7 mouse cellular contexts compared by ENCODE assay signal in the genomic region with DNA sequence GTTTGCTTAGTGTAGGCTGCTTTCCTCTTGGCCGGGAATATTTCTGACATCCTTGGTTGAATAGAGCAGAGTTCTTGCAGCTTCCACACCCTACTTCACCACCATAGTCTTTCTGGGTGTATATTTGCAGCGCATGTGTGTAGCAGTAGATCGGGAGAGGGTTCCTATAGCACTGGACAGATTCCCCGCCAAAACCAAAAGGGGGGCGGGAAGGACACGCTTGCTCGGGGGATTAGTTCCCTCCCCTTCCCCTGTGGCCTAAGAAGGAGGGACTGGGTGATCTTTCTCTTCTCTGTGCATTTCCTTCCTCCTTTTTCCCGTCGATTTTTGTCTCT. TPM values are rescaled to one million over a fixed set of nuclear protein-coding genes. Genes with fewer than 3 reads are reported as not detected.
A peak's percentile ranks its signal among the peaks of the same experiment; 100 is the strongest.
DNase-seq lines count a peak whose midpoint lies in the region; ATAC-seq and TF ChIP-seq lines count a peak whose summit lies in the region.

No protein-coding gene starts in this region.

- no peaks in the 10 kb centered on the region for H3K9me3 ChIP-seq in E14TG2a.4 (ENCODE audit: low read length)
- no peaks in the 10 kb centered on the region for H3K9me3 ChIP-seq in MEL (replicated peaks; ENCODE audit: insufficient read depth, low read length)
- H3K9me3 ChIP-seq in heart, postnatal 0 days (replicated peaks; ENCODE audit: control insufficient read depth, low read length) = no peaks in the 10 kb centered on the region

- no peak for TF ChIP-seq RAD21 in MEL (IDR thresholded peaks at IDR 0.05; ENCODE audit: low read depth, low read length)

- H3K4me3 ChIP-seq in E14TG2a.4 (replicated peaks; ENCODE audit: low read length) = peak overlapping the region; percentile 76
- peak overlapping the region; percentile 59 to 60 for H3K4me3 ChIP-seq in MEL (ENCODE audit: control insufficient read depth in 1 of 2, insufficient read depth in 1 of 2, low read depth in 2 of 2, low read length in 2 of 2)
- H3K4me3 ChIP-seq in heart, postnatal 0 days (ENCODE audit: low read depth, low read length) = peak overlapping the region; percentile 63

- WGBS in heart, postnatal 0 days = 5% methylated on average over 9 of the region's 9 CpGs

- peak overlapping the region; percentile 84 for H3K9ac ChIP-seq in MEL (ENCODE audit: control insufficient read depth, low read depth, low read length, poor library complexity, severe bottlenecking)
- H3K9ac ChIP-seq in heart, postnatal 0 days (replicated peaks; ENCODE audit: low read depth, low read length) = peak overlapping the region; percentile 48; the same call in 1 of the 2 replicates

- TF ChIP-seq POLR2A in MEL (IDR thresholded peaks at IDR 0.05; ENCODE audit: control insufficient read depth in 1 of 2, insufficient read depth in 1 of 2, low read depth in 1 of 2, low read length in 2 of 2, poor library complexity in 1 of 2) = no peak; a peak in 1 of 4 replicates

- peaks cover 66% of the 10 kb centered on the region for H3K79me2 ChIP-seq in MEL (ENCODE audit: control insufficient read depth, insufficient read depth, low read length, poor library complexity)

- no peak for TF ChIP-seq EP300 in MEL (IDR thresholded peaks at IDR 0.05; ENCODE audit: low read depth in 1 of 2, low read length in 2 of 2)
- TF ChIP-seq EP300 in heart, postnatal 0 days (IDR thresholded peaks at IDR 0.05; ENCODE audit: low read depth) = no peak

- no peak for ATAC-seq in heart, postnatal 0 days (ENCODE audit: insufficient read depth, low read depth)
- peak; percentile 33; the same call in 1 of the 2 replicates for ATAC-seq in megakaryocyte, adult 5-6 weeks (ENCODE audit: poor library complexity, severe bottlenecking)

- peak overlapping the region; percentile 84 for H3K4me2 ChIP-seq in heart, postnatal 0 days (ENCODE audit: low read depth, low read length)

- TF ChIP-seq CTCF in E14TG2a.4 (conservative IDR thresholded peaks at IDR 0.05; ENCODE audit: low read length) (no peak), MEL (IDR thresholded peaks at IDR 0.05 in 2 of 3, conservative IDR thresholded peaks at IDR 0.05 in 1 of 3; ENCODE audit: control insufficient read depth in 1 of 3, insufficient read depth in 1 of 3, low read depth in 2 of 3, low read length in 3 of 3, poor library complexity in 1 of 3, severe bottlenecking in 1 of 3) (no peak)
- no peak for TF ChIP-seq CTCF in heart, postnatal 0 days (IDR thresholded peaks at IDR 0.05; ENCODE audit: low read depth)

- peak; percentile 79 for DNase-seq in MEL (ENCODE audit: low read depth, low spot score)
- DNase-seq in heart, postnatal 0 days (ENCODE audit: low spot score) = no peak
- DNase-seq in ovary, postnatal 36 days (ENCODE audit: low spot score) = no peak
- no peak for DNase-seq in left cerebral cortex, adult 11 months (ENCODE audit: low spot score)
- DNase-seq in cerebellum, postnatal 36 days = no peak

- H3K36me3 ChIP-seq in E14TG2a.4 (ENCODE audit: insufficient read depth, low read length) (no peaks in the 10 kb centered on the region), MEL (ENCODE audit: control insufficient read depth in 1 of 2, insufficient read depth in 2 of 2, low read length in 2 of 2) (peaks cover 14 to 15% of the 10 kb centered on the region in 2 experiments)
- H3K36me3 ChIP-seq in heart, postnatal 0 days (replicated peaks; ENCODE audit: control insufficient read depth, insufficient read depth, low read length) = no peaks in the 10 kb centered on the region

- H3K4me1 ChIP-seq in E14TG2a.4 (replicated peaks; ENCODE audit: low read depth, low read length) = peaks cover 46% of the 10 kb centered on the region
- H3K4me1 ChIP-seq in MEL (ENCODE audit: control insufficient read depth in 1 of 2, insufficient read depth in 2 of 2, low read length in 2 of 2) = peaks cover 0 to 15% of the 10 kb centered on the region in 2 experiments; a peak in 3 of 4 replicates
- peaks cover 6% of the 10 kb centered on the region; the same call in 1 of the 2 replicates for H3K4me1 ChIP-seq in heart, postnatal 0 days (ENCODE audit: control insufficient read depth, insufficient read depth)

- peak overlapping the region; percentile 67 for H3K27ac ChIP-seq in MEL (ENCODE audit: control insufficient read depth, low read depth, low read length)
- no peak overlapping the region for H3K27ac ChIP-seq in heart, postnatal 0 days (ENCODE audit: low read depth)

- peaks cover 96% of the 10 kb centered on the region for H3K27me3 ChIP-seq in E14TG2a.4 (ENCODE audit: insufficient read depth, low read length)
- H3K27me3 ChIP-seq in MEL (ENCODE audit: control insufficient read depth in 1 of 2, insufficient read depth in 2 of 2, low read length in 2 of 2) = no peaks in the 10 kb centered on the region
- peaks cover 93% of the 10 kb centered on the region for H3K27me3 ChIP-seq in heart, postnatal 0 days (ENCODE audit: control insufficient read depth, insufficient read depth, low read length)

TF ChIP-seq in MEL, 35 proteins besides CTCF, POLR2A, EP300 and RAD21 (continues in another document):
- no peak for TF ChIP-seq USF1 (IDR thresholded peaks at IDR 0.05; ENCODE audit: low read depth, low read length)
- no peak for TF ChIP-seq JUND (IDR thresholded peaks at IDR 0.05; ENCODE audit: low read depth, low read length)
- no peak for TF ChIP-seq GATA1 (IDR thresholded peaks at IDR 0.05; ENCODE audit: low read depth, low read length)
- TF ChIP-seq RCOR1 (IDR thresholded peaks at IDR 0.05; ENCODE audit: low read depth, low read length) = no peak
- TF ChIP-seq SMC3 (IDR thresholded peaks at IDR 0.05; ENCODE audit: low read depth, low read length) = no peak
- no peak; the same call in 1 of the 2 replicates for TF ChIP-seq SIN3A (IDR thresholded peaks at IDR 0.05; ENCODE audit: low read length)
- no peak for TF ChIP-seq HCFC1 (IDR thresholded peaks at IDR 0.05; ENCODE audit: low read depth, low read length)
- peak; percentile 38; the same call in 1 of the 2 replicates for TF ChIP-seq NRF1 (IDR thresholded peaks at IDR 0.05; ENCODE audit: insufficient read depth, low read depth, low read length, poor library complexity, severe bottlenecking)
- no peak for TF ChIP-seq ZMIZ1 (IDR thresholded peaks at IDR 0.05; ENCODE audit: low read depth, low read length)
- TF ChIP-seq ETS1 (IDR thresholded peaks at IDR 0.05; ENCODE audit: low read depth, low read length) = 0 out of 2 replicates have a peak, but pooled peaks have one; percentile 16
- TF ChIP-seq ZKSCAN1 (IDR thresholded peaks at IDR 0.05; ENCODE audit: low read depth, low read length) = no peak
- TF ChIP-seq UBTF (IDR thresholded peaks at IDR 0.05; ENCODE audit: borderline replicate concordance, insufficient read depth, low read depth, low read length) = no peak
- peak; percentile 92 for TF ChIP-seq E2F4 (IDR thresholded peaks at IDR 0.05; ENCODE audit: borderline replicate concordance, low read depth, low read length)
- no peak for TF ChIP-seq MXI1 (IDR thresholded peaks at IDR 0.05; ENCODE audit: low read depth, low read length)
- no peak for TF ChIP-seq BHLHE40 (IDR thresholded peaks at IDR 0.05; ENCODE audit: borderline replicate concordance, low read depth, low read length)
- TF ChIP-seq NELFE (IDR thresholded peaks at IDR 0.05; ENCODE audit: low read depth, low read length) = peak; percentile 38; the same call in 1 of the 2 replicates
- TF ChIP-seq ZC3H11A (IDR thresholded peaks at IDR 0.05; ENCODE audit: low read depth, low read length) = no peak
- no peak for TF ChIP-seq MAFK (IDR thresholded peaks at IDR 0.05; ENCODE audit: borderline replicate concordance, low read depth, low read length)
- no peak for TF ChIP-seq TCF12 (IDR thresholded peaks at IDR 0.05; ENCODE audit: low read depth, low read length)
- TF ChIP-seq TAL1 (IDR thresholded peaks at IDR 0.05; ENCODE audit: low read length) = no peak
- no peak for TF ChIP-seq KAT2A (conservative IDR thresholded peaks at IDR 0.05; ENCODE audit: low read depth, low read length)
- TF ChIP-seq POLR2AphosphoS2 (IDR thresholded peaks at IDR 0.05; ENCODE audit: low read length) = peak; percentile 81; the same call in 1 of the 2 replicates
- no peak for TF ChIP-seq CHD1 (IDR thresholded peaks at IDR 0.05; ENCODE audit: low read depth, low read length)
- peak; percentile 64; the same call in 1 of the 2 replicates for TF ChIP-seq MAZ (IDR thresholded peaks at IDR 0.05; ENCODE audit: low read depth, low read length)
- TF ChIP-seq MYC (IDR thresholded peaks at IDR 0.05; ENCODE audit: low read depth, low read length) = no peak; the same call in 1 of the 2 replicates
- TF ChIP-seq CHD2 (IDR thresholded peaks at IDR 0.05; ENCODE audit: low read length) = no peak
- TF ChIP-seq TBP (IDR thresholded peaks at IDR 0.05; ENCODE audit: low read depth, low read length) = 0 out of 2 replicates have a peak, but pooled peaks have one; percentile 59
- TF ChIP-seq GABPA (IDR thresholded peaks at IDR 0.05; ENCODE audit: low read depth, low read length) = no peak
- TF ChIP-seq USF2 (IDR thresholded peaks at IDR 0.05; ENCODE audit: borderline replicate concordance in 1 of 2, insufficient read depth in 1 of 2, low read depth in 1 of 2, low read length in 2 of 2) = no peak
- TF ChIP-seq ELF1 (IDR thresholded peaks at IDR 0.05; ENCODE audit: low read depth, low read length) = no peak
- TF ChIP-seq POLR2AphosphoS5 (IDR thresholded peaks at IDR 0.05; ENCODE audit: borderline replicate concordance, low read depth, low read length) = no peak
- TF ChIP-seq MEF2A (IDR thresholded peaks at IDR 0.05; ENCODE audit: extremely low read depth, insufficient replicate concordance, low read depth, low read length, poor library complexity, severe bottlenecking) = no peak

RNA-seq across cellular contexts. Expression of a gene that starts 6.3 kb away (rescaled TPM):
- total RNA-seq in MEL (2012; rRNA removed) = 21.2 and 34.9 TPM in 2 replicates
- polyA plus RNA-seq in MEL (2012; ENCODE audit: insufficient read depth in 1 of 2, insufficient read length in 2 of 2, low read depth in 1 of 2, low replicate concordance in 2 of 2, missing spikeins in 1 of 2) = 10 to 100 TPM in 1 of 2 experiments, not detected in 1; 48.9 TPM
- total RNA-seq in heart, postnatal 0 days (2014; rRNA removed; ENCODE audit: low replicate concordance) = 10.1 and 10.7 TPM in 2 replicates
- polyA plus RNA-seq in heart, postnatal 0 days (2015; fragmentation: Nextera tagmentation; extraction: Ambion mirVana) = 0.78 and 0.80 TPM in 2 replicates
- total RNA-seq in megakaryocyte, adult 5-6 weeks (2015) = 2.2 and 3.8 TPM in 2 replicates
- total RNA-seq in megakaryocyte, adult 5-6 weeks (2017) = 1.8 and 2.6 TPM in 2 replicates

RNA-seq across cellular contexts. Expression of a gene that starts 26.0 kb away (rescaled TPM):
- not detected in 2 replicates for total RNA-seq in MEL (2012; rRNA removed)
- polyA plus RNA-seq in MEL (2012; ENCODE audit: insufficient read depth in 1 of 2, insufficient read length in 2 of 2, low read depth in 1 of 2, low replicate concordance in 2 of 2, missing spikeins in 1 of 2) = under 1 TPM in 1 of 2 experiments, not detected in 1; 0.14 TPM
- total RNA-seq in heart, postnatal 0 days (2014; rRNA removed; ENCODE audit: low replicate concordance) = 0.97 and 4.2 TPM in 2 replicates
- polyA plus RNA-seq in heart, postnatal 0 days (2015; fragmentation: Nextera tagmentation; extraction: Ambion mirVana) = 0.90 and 1.0 TPM in 2 replicates
- 1.5 and 2.8 TPM in 2 replicates for total RNA-seq in megakaryocyte, adult 5-6 weeks (2015)
- total RNA-seq in megakaryocyte, adult 5-6 weeks (2017) = 0.33 and 0.53 TPM in 2 replicates
